Mouse (Mus musculus): ENCODE results near the gene Tnk2.
"Not testable (repeated sequence)": the region's sequence is repeated elsewhere in the genome, so short reads cannot be mapped to it uniquely, and the experiment has no call there.

- not testable (repeated sequence) for TF ChIP-seq CTCF (IDR thresholded peaks at IDR 0.05; ENCODE audit: low read depth, low read length); POLR2A (IDR thresholded peaks at IDR 0.05; ENCODE audit: extremely low read depth, insufficient read depth, low read length)
These were observed 3.0 kb upstream of the Tnk2 start for GRCm38 (mm10) chr16:32640683-32641082.

All from liver, adult 2 months (tissue).